Mouse (Mus musculus) liver, embryonic 16.5 days (tissue): ENCODE measurements around the gene Fbxo31. TPM values are rescaled to one million over a fixed set of nuclear protein-coding genes. Genes with fewer than 3 reads are reported as not detected.

Experiments
- ATAC-seq: fragments of 200-750 bp; cut with Nextera tagmentation; 2 replicates; pipeline ENCODE4 v1.8.0; 2017; ENCODE audit warnings: low read depth, mild to moderate bottlenecking, moderate number of reproducible peaks, moderate library complexity
- H3K27ac ChIP-seq: fragments of 300-500 bp; sonication (generic); 2 replicates; pipeline ENCODE4 v1.5.1; 2014; ENCODE audit warnings: mild to moderate bottlenecking, low read length
- H3K27me3 ChIP-seq: fragments of 300-500 bp; sonication (generic); 2 replicates; pipeline ENCODE4 v1.6.1; 2014; ENCODE audit warnings: low read depth, low read length, mixed read lengths; ENCODE audit not compliant: control insufficient read depth, insufficient read depth
- H3K36me3 ChIP-seq: fragments of 300-500 bp; sonication (generic); 2 replicates; pipeline ENCODE4 v1.6.1; 2014; ENCODE audit warnings: mild to moderate bottlenecking; ENCODE audit not compliant: control insufficient read depth, insufficient read depth
- H3K4me1 ChIP-seq: fragments of 300-500 bp; sonication (generic); 2 replicates; pipeline ENCODE4 v1.6.1; 2014; ENCODE audit warnings: low read depth, low read length, mixed read lengths; ENCODE audit not compliant: control insufficient read depth
- H3K4me2 ChIP-seq: fragments of 300-500 bp; sonication (generic); 2 replicates; pipeline ENCODE4 v1.6.1; 2014; ENCODE audit warnings: low read depth, low read length, mixed read lengths
- H3K4me3 ChIP-seq: fragments of 300-500 bp; sonication (generic); 2 replicates; pipeline ENCODE4 v1.5.1; 2014; ENCODE audit warnings: low read depth, mild to moderate bottlenecking, low read length
- H3K9ac ChIP-seq: fragments of 300-500 bp; sonication (generic); 2 replicates; pipeline ENCODE4 v1.6.1; 2014; ENCODE audit warnings: low read depth, low read length
- H3K9me3 ChIP-seq: fragments of 300-500 bp; sonication (generic); replicated peaks from 2 replicates; pipeline ENCODE4 v1.6.1; 2016; ENCODE audit warnings: low read length; ENCODE audit not compliant: control insufficient read depth
- WGBS: fragments of 180-500 bp; shearing (Covaris S2); extraction: QIAGEN DNeasy Blood & Tissue Kit; methylation state at CpG from one replicate; pipeline ENCODE4 v1.1.7; 2014; ENCODE audit not compliant: insufficient replicate concordance; 5-methylcytosine and 5-hydroxymethylcytosine counted together
- polyA plus RNA-seq: library from polyadenylated mRNA; unstranded; fragments of >200 nt; fragmentation: Nextera tagmentation; extraction: Ambion mirVana; gene quantifications from 2 replicates; pipeline ENCODE4 v1.2.1, GENCODE M21; 2015

Gene Fbxo31
- polyA plus RNA-seq, 1 experiment from 2014 or later = 9.0 TPM

GRCm38 (mm10) chr8:121527751-121528150 lies 50.9 kb downstream of the Fbxo31 start:
- 73% methylated on average over 9 of the region's 9 CpGs for whole genome bisulfite sequencing
- Histone ChIP-seq H3K36me3 (no peaks in the 10 kb centered on the region), H3K9me3 (no peaks in the 10 kb centered on the region), H3K4me3 (no peak overlapping the region), H3K4me2 (no peak overlapping the region), H3K4me1 (no peaks in the 10 kb centered on the region), H3K9ac (no peak overlapping the region), H3K27me3 (no peaks in the 10 kb centered on the region), H3K27ac (no peak overlapping the region)
- no peak for ATAC-seq

GRCm38 (mm10) chr8:121526811-121527550 lies 51.6 kb downstream of the Fbxo31 start:
- H3K9me3 ChIP-seq = no peaks in the 10 kb centered on the region
- no peak overlapping the region for H3K9ac ChIP-seq
- no peaks in the 10 kb centered on the region for H3K4me1 ChIP-seq
- no peak for ATAC-seq
- no peak overlapping the region for H3K4me3 ChIP-seq
- no peaks in the 10 kb centered on the region for H3K27me3 ChIP-seq
- H3K4me2 ChIP-seq = no peak overlapping the region
- H3K27ac ChIP-seq = no peak overlapping the region
- no peaks in the 10 kb centered on the region for H3K36me3 ChIP-seq
- 65% methylated on average over 6 of the region's 6 CpGs for WGBS

- Histone ChIP-seq H3K9ac (no peak overlapping the region), H3K4me2 (no peak overlapping the region), H3K4me1 (no peaks in the 10 kb centered on the region), H3K27me3 (no peaks in the 10 kb centered on the region), H3K27ac (no peak overlapping the region), H3K36me3 (no peaks in the 10 kb centered on the region), H3K9me3 (no peaks in the 10 kb centered on the region), H3K4me3 (no peak overlapping the region)
- WGBS = 47% methylated on average over 18 of the region's 18 CpGs
- ATAC-seq = no peak
Observed at GRCm38 (mm10) chr8:121525111-121525818, 53.3 kb downstream of the Fbxo31 start.

GRCm38 (mm10) chr8:121513429-121513828 lies 65.2 kb downstream of the Fbxo31 start:
- Histone ChIP-seq H3K36me3 (no peaks in the 10 kb centered on the region), H3K4me1 (no peaks in the 10 kb centered on the region), H3K9ac (no peak overlapping the region), H3K4me3 (no peak overlapping the region), H3K9me3 (no peaks in the 10 kb centered on the region), H3K4me2 (no peak overlapping the region), H3K27ac (no peak overlapping the region), H3K27me3 (no peaks in the 10 kb centered on the region; the same call in 1 of the 2 replicates)
- no peak for ATAC-seq
- WGBS = 6% methylated on average over 12 of the region's 12 CpGs

GRCm38 (mm10) chr8:121511751-121512150 lies 66.9 kb downstream of the Fbxo31 start:
- H3K27ac ChIP-seq = no peak overlapping the region
- no peak overlapping the region for H3K4me2 ChIP-seq
- no peaks in the 10 kb centered on the region for H3K4me1 ChIP-seq
- H3K9ac ChIP-seq = no peak overlapping the region
- H3K4me3 ChIP-seq = no peak overlapping the region
- ATAC-seq = no peak
- no peaks in the 10 kb centered on the region for H3K9me3 ChIP-seq
- WGBS = 51% methylated on average over 9 of the region's 9 CpGs
- no peaks in the 10 kb centered on the region; the same call in 1 of the 2 replicates for H3K27me3 ChIP-seq
- H3K36me3 ChIP-seq = no peaks in the 10 kb centered on the region

Other genes with a start within 250 kb of the Fbxo31 start
- gene 1700018B08Rik, start 34.5 kb downstream of the Fbxo31 start, polyA plus RNA-seq = not detected in 2 replicates
- gene Map1lc3b, start 11.6 kb upstream of the Fbxo31 start, polyA plus RNA-seq = 149 and 152 TPM in 2 replicates
- 1.3 and 1.6 TPM in 2 replicates for gene Zcchc14, start 74.1 kb upstream of the Fbxo31 start, polyA plus RNA-seq
- 0.07 and 0.08 TPM in 2 replicates for gene Jph3, start 150.8 kb upstream of the Fbxo31 start, polyA plus RNA-seq